Mouse (Mus musculus) layer of hippocampus, adult 2 months (tissue): ENCODE measurements around the gene Trp53bp2. TPM values are rescaled to one million over a fixed set of nuclear protein-coding genes. Genes with fewer than 3 reads are reported as not detected.

Experiments
- DNase-seq, 2 experiments: peaks; one replicate each; pipeline ENCODE4 v3.0.0; 2022; ENCODE audit warnings: low spot score in 2 of 2
- H3K27ac ChIP-seq: fragments of 200-600 bp; 2 replicates; pipeline ENCODE4 v1.8.1; 2022
- H3K4me3 ChIP-seq: fragments of 200-600 bp; 2 replicates; pipeline ENCODE4 v1.8.1; 2022; ENCODE audit warnings: mild to moderate bottlenecking
- CTCF ChIP-seq: fragments of 200-600 bp; conservative IDR thresholded peaks from 2 replicates; pipeline ENCODE4 v1.8.1; 2022; ENCODE audit warnings: antibody characterized with exemption, mild to moderate bottlenecking, moderate library complexity
- total RNA-seq, 2 experiments: library from RNA; stranded (reverse); gene quantifications; 2 replicates each; pipeline ENCODE4 v1.2.3; 2021

Trp53bp2 gene
- total RNA-seq, 2 experiments from 2014 or later: 31.1 to 32.4 TPM

- Histone ChIP-seq H3K27ac (peak overlapping the region; percentile 58), H3K4me3 (no peak overlapping the region)
- no peak for DNase-seq
- TF ChIP-seq CTCF: no peak
Observed at GRCm38 (mm10) chr1:182424274-182424673, 15.3 kb downstream of the Trp53bp2 start.

- Histone ChIP-seq H3K27ac (peak overlapping the region; percentile 59; the same call in 1 of the 2 replicates), H3K4me3 (no peak overlapping the region)
- no peak for DNase-seq
- TF ChIP-seq CTCF: no peak
Observed at GRCm38 (mm10) chr1:182425176-182425575, 16.2 kb downstream of the Trp53bp2 start.

DNA sequence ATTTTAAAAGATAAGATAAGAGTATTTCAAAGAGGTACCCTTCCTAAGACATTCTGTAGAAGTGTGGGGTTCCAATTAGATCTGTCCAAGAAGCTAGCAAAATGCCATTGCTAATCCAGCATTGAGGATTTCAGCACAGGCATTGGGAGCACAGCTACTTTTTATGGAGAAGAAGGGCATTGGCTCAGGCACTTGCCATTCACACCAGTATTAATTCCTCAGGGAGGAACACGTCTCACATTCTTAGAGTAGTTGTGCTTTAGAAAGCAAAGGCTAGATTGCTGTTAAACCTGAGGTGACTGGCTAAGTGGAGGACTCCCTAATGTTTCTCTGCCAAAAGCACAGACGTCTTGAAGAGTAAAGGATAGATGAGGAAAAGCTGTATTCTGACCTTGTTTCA is 17.5 kb downstream of the Trp53bp2 start:
- no peak overlapping the region for H3K27ac ChIP-seq
- no peak for DNase-seq
- TF ChIP-seq CTCF: no peak
- H3K4me3 ChIP-seq: no peak overlapping the region

DNA sequence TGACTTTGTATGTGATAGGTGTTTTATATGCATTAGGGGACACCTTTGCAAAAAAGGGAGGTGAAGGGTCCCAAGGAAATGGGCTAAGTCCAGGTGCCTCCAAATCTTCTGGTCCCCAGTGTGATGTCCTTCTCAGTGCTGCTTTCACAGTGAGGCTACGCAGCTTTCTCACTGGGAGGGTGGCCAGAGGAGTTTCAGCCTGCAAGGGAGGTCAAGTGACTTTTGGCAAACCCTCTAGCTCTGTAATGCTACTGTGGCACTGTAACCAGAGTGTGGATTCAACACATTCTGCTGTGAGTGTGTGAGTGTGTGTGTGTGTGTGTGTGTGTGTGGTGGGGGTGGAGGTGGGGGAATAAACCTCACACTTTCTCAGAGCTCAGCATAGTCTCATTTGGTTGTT is 18.5 kb downstream of the Trp53bp2 start:
- no peak overlapping the region for H3K4me3 ChIP-seq
- H3K27ac ChIP-seq: peak overlapping the region; percentile 37; the same call in 1 of the 2 replicates
- TF ChIP-seq CTCF: no peak
- no peak for DNase-seq

- no peak for DNase-seq
- no peak overlapping the region for H3K27ac ChIP-seq
- TF ChIP-seq CTCF: no peak
- no peak overlapping the region for H3K4me3 ChIP-seq
Observed at GRCm38 (mm10) chr1:182429826-182430225, 20.9 kb downstream of the Trp53bp2 start.

DNA sequence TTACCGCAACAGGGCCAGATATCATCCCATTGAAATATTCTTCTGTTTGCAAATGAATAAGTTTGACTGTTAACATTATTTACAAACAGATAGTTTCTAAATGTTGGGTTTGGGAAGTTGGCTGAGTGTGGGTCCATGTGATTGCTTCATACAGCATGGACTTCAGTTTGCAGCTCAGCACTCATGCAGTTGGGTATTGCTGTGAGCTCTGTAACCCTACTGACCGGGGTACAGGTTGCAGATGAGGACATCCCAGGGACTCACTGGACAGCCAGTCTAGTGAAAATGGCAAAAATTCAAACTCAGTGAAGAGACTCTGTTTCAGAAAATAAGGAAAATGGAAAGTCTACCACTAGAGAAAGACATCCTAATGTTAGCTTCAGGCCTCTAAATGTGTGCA is 21.7 kb downstream of the Trp53bp2 start:
- Histone ChIP-seq H3K27ac (no peak overlapping the region), H3K4me3 (no peak overlapping the region)
- no peak for TF ChIP-seq CTCF
- DNase-seq: no peak

DNA sequence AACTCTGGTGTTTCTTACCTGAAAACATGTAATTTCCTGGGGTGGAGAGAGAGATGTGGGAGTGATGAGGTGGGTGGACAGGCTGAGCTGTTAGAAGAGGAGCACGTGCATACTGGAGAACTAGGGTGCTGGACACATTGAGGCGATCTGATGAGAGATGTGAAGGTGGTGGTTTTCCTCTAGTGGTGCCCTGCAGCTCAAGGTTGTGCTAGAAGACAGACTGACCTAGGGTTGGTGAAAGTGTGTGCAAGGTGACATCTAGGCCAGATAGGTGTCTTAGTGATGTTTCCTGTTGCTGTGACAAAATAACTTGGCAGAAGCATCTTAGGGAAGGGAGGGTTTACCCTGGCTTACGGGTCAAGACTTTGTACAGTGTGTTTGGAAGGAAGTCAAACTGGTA is 23.1 kb downstream of the Trp53bp2 start:
- Histone ChIP-seq H3K4me3 (no peak overlapping the region), H3K27ac (no peak overlapping the region)
- TF ChIP-seq CTCF: no peak
- no peak for DNase-seq

- Histone ChIP-seq H3K4me3 (no peak overlapping the region), H3K27ac (no peak overlapping the region)
- TF ChIP-seq CTCF: no peak
- no peak for DNase-seq
Observed at GRCm38 (mm10) chr1:182436746-182437145, 27.8 kb downstream of the Trp53bp2 start.

DNA sequence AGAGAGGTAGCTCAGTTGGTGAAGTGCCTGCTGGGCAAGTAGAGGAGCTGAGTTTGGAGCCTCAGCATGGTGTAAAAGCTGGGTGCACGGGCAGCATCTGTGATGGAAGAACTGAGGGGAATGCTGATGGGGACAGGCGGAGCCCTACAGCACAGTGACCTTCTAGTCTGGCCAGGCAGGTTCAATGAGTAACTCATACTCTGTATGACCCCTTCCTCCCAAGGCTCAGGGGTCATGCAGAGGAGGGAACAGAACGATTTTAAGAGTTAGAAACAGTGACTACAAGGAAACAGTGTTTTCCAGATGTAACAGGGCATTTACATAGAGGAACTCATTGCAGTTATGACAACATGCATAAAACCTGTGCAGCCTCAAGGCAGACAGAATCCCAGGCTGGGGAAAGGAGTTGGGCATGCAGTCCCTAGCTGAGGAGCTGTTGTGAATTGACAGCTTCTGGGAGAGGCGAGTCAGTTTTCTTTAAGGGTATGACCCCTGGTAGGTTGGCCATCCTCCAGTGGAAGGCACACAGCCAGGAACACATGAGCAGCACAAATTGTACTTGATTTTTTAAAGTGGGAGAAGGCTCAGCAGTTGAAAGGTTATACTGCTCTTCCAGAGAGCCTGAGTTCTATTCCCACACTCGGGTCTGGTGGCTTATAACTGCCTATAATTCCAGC is 30.7 kb downstream of the Trp53bp2 start:
- TF ChIP-seq CTCF: no peak
- peak in 1 of 2 experiments; percentile 23 for DNase-seq
- Histone ChIP-seq H3K27ac (peak overlapping the region; percentile 81), H3K4me3 (no peak overlapping the region)

GRCm38 (mm10) chr1:182441791-182442473 is 33.0 kb downstream of the Trp53bp2 start:
- Histone ChIP-seq H3K4me3 (no peak overlapping the region; the same call in 1 of the 2 replicates), H3K27ac (peak overlapping the region; percentile 81)
- no peak for DNase-seq
- TF ChIP-seq CTCF: no peak

GRCm38 (mm10) chr1:182444116-182444515 is 35.1 kb downstream of the Trp53bp2 start:
- no peak for DNase-seq
- Histone ChIP-seq H3K4me3 (no peak overlapping the region), H3K27ac (peak overlapping the region; percentile 28)
- no peak for TF ChIP-seq CTCF

- TF ChIP-seq CTCF: no peak
- Histone ChIP-seq H3K27ac (peak overlapping the region; percentile 82), H3K4me3 (no peak overlapping the region)
- DNase-seq: peak in 1 of 2 experiments; percentile 24
Observed at GRCm38 (mm10) chr1:182448276-182449035, 39.5 kb downstream of the Trp53bp2 start.

- no peak for TF ChIP-seq CTCF
- H3K27ac ChIP-seq: no peak overlapping the region; the same call in 1 of the 2 replicates
- no peak overlapping the region for H3K4me3 ChIP-seq
- no peak for DNase-seq
Observed at GRCm38 (mm10) chr1:182452473-182452872, 43.5 kb downstream of the Trp53bp2 start.
